Mouse (Mus musculus) cortical plate, adult 2 months (tissue): ENCODE data around the gene Chn2.

Experiments used
- CTCF ChIP-seq: fragments of 200-500 bp; IDR thresholded peaks from 2 replicates; pipeline ENCODE4 v1.5.1; 2011; ENCODE audit warnings: mild to moderate bottlenecking, control low read depth, low read length; ENCODE audit not compliant: insufficient read depth; ENCODE audit errors: extremely low read depth
- POLR2A ChIP-seq: fragments of 200-500 bp; IDR thresholded peaks from 2 replicates; pipeline ENCODE4 v1.6.1; 2011; ENCODE audit warnings: mild to moderate bottlenecking, low read length, control low read depth; ENCODE audit not compliant: insufficient read depth; ENCODE audit errors: extremely low read depth

DNA sequence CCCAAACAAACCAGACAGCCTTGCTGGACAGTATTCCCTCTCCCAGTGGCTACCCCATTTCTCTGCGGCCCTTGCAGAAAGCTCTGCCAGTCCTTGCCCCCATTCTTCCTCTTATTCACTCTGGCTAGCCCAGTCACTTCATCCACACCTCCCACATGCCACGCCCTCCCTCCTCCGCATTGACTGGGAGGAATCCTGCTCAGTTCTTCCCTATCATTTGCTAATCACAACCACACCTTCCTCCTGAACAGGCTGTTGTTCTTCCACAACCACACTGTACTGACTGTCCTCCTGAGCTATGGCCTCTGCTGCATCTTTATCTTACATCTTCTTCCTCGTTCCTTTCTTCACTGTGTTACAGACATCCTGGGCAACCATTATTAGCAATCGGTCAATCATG, 86.2 kb downstream of the Chn2 start:
- TF ChIP-seq CTCF (no peak), POLR2A (no peak)
